Mouse (Mus musculus) kidney, adult 2 months (tissue): ENCODE results near the gene Fam209. TPM values are rescaled to one million over a fixed set of nuclear protein-coding genes. Genes with fewer than 3 reads are reported as not detected.

ENCODE experiments used
- DNase-seq: peaks from one replicate; pipeline ENCODE4 v3.0.0; 2021
- H3K27ac ChIP-seq: fragments of 200-500 bp; 2 replicates; pipeline ENCODE4 v1.5.1; 2012; ENCODE audit warnings: low read depth, low read length, control low read depth, inconsistent platforms; ENCODE audit not compliant: insufficient read depth
- H3K27me3 ChIP-seq: fragments of 200-500 bp; replicated peaks from 2 replicates; pipeline ENCODE4 v1.6.1; 2012; ENCODE audit warnings: mild to moderate bottlenecking, moderate library complexity, low read length, inconsistent platforms; ENCODE audit not compliant: control insufficient read depth, insufficient read depth
- H3K36me3 ChIP-seq: fragments of 200-500 bp; 2 replicates; pipeline ENCODE4 v1.6.1; 2012; ENCODE audit warnings: mild to moderate bottlenecking, moderate library complexity, low read length, inconsistent platforms; ENCODE audit not compliant: control insufficient read depth, insufficient read depth
- H3K4me1 ChIP-seq: fragments of 200-500 bp; 2 replicates; pipeline ENCODE4 v1.6.1; 2011; ENCODE audit warnings: low read length; ENCODE audit not compliant: control insufficient read depth, insufficient read depth
- H3K4me3 ChIP-seq: fragments of 200-500 bp; 2 replicates; pipeline ENCODE4 v1.5.1; 2011; ENCODE audit warnings: mild to moderate bottlenecking, low read depth, low read length, control low read depth; ENCODE audit not compliant: insufficient read depth
- CTCF ChIP-seq: fragments of 200-500 bp; conservative IDR thresholded peaks from 2 replicates; pipeline ENCODE4 v1.5.1; 2011; ENCODE audit warnings: low read depth, mild to moderate bottlenecking, control low read depth, low read length, moderate library complexity, mixed read lengths; ENCODE audit not compliant: insufficient read depth, insufficient read length
- POLR2A ChIP-seq: fragments of 200-500 bp; IDR thresholded peaks from one replicate; pipeline ENCODE4 v1.6.1; 2011; ENCODE audit warnings: low read depth, low read length, control low read depth
- WGBS: fragments of 180-500 bp; shearing (Covaris S2); methylation state at CpG from one replicate; pipeline ENCODE4 v1.1.7; 2018; 5-methylcytosine and 5-hydroxymethylcytosine counted together
- polyA plus RNA-seq: library from polyadenylated mRNA; depleted of rRNA; stranded (reverse); fragments of >200 nt; gene quantifications from 2 replicates; pipeline ENCODE4 v1.2.3, GENCODE M21; 2012; rRNA removed

Fam209 gene
- 0.33 TPM in 1 of 2 replicates, not detected in the other for polyA plus RNA-seq

DNA sequence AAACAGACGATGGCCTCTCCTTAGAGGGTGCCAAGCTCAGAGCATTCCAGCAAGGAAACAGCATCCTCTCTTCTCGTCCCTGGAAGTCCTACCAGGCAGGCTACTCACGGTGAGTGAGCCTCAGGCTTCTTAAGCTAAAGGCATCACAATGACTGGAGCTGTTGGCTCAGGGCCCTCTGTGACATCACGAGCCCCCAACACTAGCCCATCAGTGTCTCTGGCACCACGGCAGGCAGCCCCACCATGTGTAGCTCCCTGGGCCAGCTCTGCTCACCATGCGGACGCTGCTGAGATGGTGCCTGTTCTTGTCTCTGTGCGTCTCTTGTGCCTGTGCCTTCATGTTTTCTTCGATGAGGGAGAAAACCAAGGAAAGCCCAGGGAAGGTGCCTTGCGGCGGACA, at the start of gene Fam209:
Gene Fam209 (plus strand): TSS at position 203 of the 400 bp plus-strand sequence.
- TF ChIP-seq POLR2A = no peak
- TF ChIP-seq CTCF = no peak
- Histone ChIP-seq H3K27ac (no peak within 1 kb of the TSS), H3K27me3 (no peaks in the 10 kb centered on the region), H3K36me3 (no peaks in the 10 kb centered on the region), H3K4me1 (no peaks in the 10 kb centered on the region), H3K4me3 (no peak within 1 kb of the TSS)
- no peak for DNase-seq
- WGBS = 92% methylated on average over 11 of the region's 11 CpGs

DNA sequence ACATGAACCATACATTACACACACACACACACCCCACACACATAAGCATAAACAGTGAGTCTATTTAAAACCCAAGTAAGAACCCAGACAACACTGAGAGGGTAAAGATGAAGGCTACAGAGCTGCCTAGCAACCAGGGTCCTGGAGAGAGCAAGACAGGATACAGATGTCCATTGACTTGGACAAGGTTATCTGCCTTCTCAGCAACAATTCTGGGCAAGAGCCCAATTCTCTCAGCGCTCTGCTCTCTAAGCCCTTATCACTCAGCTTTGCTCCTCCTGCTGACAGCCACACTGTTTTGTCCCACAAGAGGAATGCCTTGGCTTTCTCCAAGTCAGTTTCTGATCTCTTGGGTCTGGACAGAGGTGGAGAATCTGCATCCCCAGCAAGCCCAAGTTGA, 41.7 kb upstream of the Fam209 start:
- H3K4me1 ChIP-seq = no peaks in the 10 kb centered on the region
- no peaks in the 10 kb centered on the region for H3K36me3 ChIP-seq
- TF ChIP-seq CTCF (no peak), POLR2A (no peak)
- no peaks in the 10 kb centered on the region for H3K27me3 ChIP-seq
- no peak overlapping the region for H3K27ac ChIP-seq
- peak; percentile 32 for DNase-seq
- H3K4me3 ChIP-seq = no peak overlapping the region
- WGBS = 24% methylated on average over 1 of the region's 1 CpGs

DNA sequence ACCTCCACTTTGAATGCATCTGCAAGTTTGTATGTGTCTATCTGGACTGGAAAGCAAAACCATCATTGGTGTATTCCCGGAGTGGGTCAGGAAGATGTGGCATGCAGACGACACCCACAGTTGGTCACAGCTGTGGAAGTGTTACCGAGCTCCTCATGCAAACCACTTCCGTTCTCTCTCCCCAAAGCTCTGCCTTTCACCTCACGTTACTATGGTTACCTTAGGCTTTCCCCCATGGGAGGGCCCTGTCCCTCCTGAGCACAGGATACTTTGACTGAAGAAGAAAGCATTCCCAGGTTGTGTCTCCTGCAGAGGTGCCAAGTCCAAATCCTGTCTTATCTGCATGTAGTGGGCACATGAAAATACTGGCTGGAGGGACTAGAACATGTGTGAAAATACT, 38.6 kb upstream of the Fam209 start:
- no peaks in the 10 kb centered on the region for H3K4me1 ChIP-seq
- no peak overlapping the region for H3K27ac ChIP-seq
- 45% methylated on average over 5 of the region's 5 CpGs for WGBS
- no peak for TF ChIP-seq CTCF
- TF ChIP-seq POLR2A = no peak
- H3K4me3 ChIP-seq = no peak overlapping the region
- DNase-seq = no peak
- H3K36me3 ChIP-seq = no peaks in the 10 kb centered on the region
- no peaks in the 10 kb centered on the region for H3K27me3 ChIP-seq

DNA sequence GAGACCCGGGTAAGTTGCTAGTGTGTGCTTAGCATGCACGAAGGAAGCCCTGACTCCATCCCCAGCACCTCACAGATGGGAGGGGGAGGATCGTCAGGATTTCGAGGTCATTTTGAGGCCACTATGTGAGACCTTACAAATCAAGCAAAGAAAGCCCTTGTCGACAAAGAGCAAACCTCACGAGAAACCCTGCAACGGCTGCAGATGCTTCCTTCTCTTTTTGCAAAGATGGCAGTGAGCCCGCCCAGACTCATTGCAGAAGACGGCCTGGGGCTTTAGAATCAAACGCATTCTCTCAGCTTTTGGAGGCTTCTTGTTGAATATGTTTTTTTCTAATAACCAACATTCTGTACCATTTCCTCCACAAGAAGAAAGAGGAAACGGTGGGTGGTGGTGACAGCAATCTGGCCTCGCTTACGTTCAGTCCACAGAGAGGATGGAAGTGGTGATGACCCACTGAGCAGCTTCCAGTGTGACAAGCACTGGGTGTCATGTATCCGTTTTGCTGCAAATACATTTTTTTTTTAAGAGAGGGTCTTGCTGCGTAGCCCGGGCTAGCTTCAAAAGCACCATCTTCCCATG, 34.9 kb upstream of the Fam209 start:
- WGBS = 58% methylated on average over 16 of the region's 16 CpGs
- no peak overlapping the region for H3K27ac ChIP-seq
- DNase-seq = peak; percentile 9

DNA sequence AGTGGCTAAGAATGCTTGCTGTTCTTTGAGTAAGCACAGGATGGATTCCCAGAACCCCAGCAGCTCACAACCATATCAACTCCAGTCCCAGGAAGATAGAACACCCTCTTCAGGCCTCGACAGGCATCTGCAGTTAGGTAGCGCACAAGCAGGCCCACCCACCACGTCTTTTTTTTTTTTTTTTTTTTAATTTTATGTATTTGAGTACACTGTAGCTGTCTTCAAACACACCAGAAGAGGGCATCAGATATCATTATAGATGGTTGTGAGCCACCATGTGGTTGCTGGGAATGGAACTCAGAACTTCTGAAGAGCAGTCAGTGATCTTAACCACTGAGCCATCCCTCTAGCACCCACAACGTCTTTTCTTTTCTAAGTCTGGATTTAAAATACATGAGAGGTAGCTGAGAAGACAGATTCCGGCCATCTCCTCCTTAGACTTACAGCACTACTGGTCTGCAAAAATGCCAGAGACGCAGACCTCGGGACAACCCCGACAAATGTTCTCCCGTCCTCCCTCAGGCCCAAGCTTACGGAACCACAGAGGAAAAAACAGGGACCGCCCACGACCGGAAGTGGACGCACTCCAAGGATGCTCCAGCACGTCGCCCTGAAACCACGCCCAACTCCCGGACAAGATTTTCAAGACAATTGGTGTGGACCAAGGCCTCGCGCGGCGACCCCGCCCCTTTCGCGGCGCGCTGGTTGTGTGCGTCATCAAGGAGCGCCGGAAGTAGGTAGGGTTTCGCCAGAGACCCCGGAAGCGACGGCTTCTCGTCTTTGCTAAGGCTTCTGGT, 32.3 kb upstream of the Fam209 start, which contains the start of gene Rtf2:
Gene Rtf2 (plus strand): TSS at position 714 of the 797 bp plus-strand sequence.
- TF ChIP-seq POLR2A = no peak
- TF ChIP-seq CTCF = no peak
- peak within 1 kb of the TSS; percentile 11 for H3K27ac ChIP-seq
- 2% methylated on average over 35 of the region's 35 CpGs for WGBS

More for the DNA sequence above, 34.9 kb upstream of the Fam209 start:
- Histone ChIP-seq H3K4me3 (no peak overlapping the region), H3K36me3 (no peaks in the 10 kb centered on the region), H3K4me1 (peaks cover 9% of the 10 kb centered on the region; the same call in 1 of the 2 replicates), H3K27me3 (no peaks in the 10 kb centered on the region)
- TF ChIP-seq CTCF (no peak), POLR2A (no peak)

DNA sequence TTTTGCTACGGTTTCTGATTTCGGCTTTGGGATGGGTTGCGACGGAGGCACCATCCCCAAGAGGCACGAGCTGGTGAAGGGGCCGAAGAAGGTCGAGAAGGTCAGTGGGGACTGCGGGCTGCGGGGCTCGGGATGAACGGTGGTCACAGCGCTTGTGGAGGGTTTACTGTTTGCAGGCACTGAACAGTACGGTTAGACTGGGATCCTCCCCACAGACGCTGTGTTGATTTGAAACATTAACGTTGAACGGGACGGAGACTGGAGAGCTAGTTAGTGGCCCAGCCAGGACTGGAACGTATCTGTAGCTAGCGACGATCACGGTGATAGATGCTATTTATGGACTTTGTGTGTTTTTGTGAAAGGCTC, 31.7 kb upstream of the Fam209 start:
- Histone ChIP-seq H3K27me3 (no peaks in the 10 kb centered on the region), H3K4me3 (peak overlapping the region; percentile 94), H3K4me1 (peaks cover 9% of the 10 kb centered on the region; the same call in 1 of the 2 replicates), H3K36me3 (no peaks in the 10 kb centered on the region), H3K27ac (peak overlapping the region; percentile 11)
- under 1% methylated on average over 21 of the region's 21 CpGs for WGBS
- no peak for TF ChIP-seq CTCF
- no peak for TF ChIP-seq POLR2A
- DNase-seq = no peak

More for the DNA sequence above, 32.3 kb upstream of the Fam209 start, which contains the start of gene Rtf2:
- DNase-seq = peak; percentile 100
- Histone ChIP-seq H3K4me1 (peaks cover 9% of the 10 kb centered on the region; the same call in 1 of the 2 replicates), H3K4me3 (peak within 1 kb of the TSS; percentile 94), H3K27me3 (no peaks in the 10 kb centered on the region), H3K36me3 (no peaks in the 10 kb centered on the region)

DNA sequence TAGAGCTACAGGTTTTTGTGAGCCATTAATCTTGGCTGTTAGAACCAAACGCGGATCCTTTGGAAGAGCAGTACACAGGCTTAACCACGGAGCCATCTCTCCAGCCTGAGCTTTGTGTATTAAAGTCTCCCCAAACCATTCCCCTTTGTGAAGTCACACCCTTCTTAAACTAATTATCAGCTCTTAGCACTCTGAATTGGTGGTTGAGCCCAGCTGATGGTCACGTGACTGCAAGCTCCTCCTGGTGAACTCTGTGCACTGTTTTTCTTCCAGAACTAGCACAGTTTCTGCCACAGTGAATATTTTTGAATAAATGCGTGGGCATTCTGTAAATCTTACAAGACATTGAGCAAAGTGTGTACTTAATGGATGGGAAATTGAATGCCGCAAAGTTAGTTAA, 31.1 kb upstream of the Fam209 start:
- no peaks in the 10 kb centered on the region for H3K36me3 ChIP-seq
- no peaks in the 10 kb centered on the region for H3K27me3 ChIP-seq
- peak overlapping the region; percentile 94 for H3K4me3 ChIP-seq
- H3K4me1 ChIP-seq = peaks cover 9% of the 10 kb centered on the region; the same call in 1 of the 2 replicates
- H3K27ac ChIP-seq = no peak overlapping the region
- DNase-seq = peak; percentile 46
- TF ChIP-seq CTCF = no peak
- TF ChIP-seq POLR2A = no peak
- 24% methylated on average over 6 of the region's 6 CpGs for WGBS
